Mouse (Mus musculus): ENCODE measurements around the gene Brdt.

Gene Brdt

DNA sequence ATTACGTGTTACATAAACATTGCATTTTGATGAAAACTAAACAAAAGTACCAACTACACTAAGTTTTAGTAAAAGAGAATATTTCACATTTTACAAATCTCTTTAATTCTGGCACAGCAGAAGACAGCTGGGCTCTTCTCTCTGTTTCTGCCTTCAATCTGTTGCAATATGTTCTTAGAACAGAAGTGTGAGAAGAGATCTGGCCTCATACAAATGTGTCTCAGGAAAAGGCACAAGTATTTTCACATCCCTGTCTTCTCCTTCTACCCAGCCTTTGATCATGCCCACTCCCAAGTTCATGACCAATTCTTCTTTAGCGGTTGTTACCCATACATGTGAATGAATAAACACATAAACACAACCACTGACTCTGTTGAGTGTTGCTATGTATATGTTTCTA is 84.1 kb downstream of the Brdt start:
- no peak for DNase-seq

DNA sequence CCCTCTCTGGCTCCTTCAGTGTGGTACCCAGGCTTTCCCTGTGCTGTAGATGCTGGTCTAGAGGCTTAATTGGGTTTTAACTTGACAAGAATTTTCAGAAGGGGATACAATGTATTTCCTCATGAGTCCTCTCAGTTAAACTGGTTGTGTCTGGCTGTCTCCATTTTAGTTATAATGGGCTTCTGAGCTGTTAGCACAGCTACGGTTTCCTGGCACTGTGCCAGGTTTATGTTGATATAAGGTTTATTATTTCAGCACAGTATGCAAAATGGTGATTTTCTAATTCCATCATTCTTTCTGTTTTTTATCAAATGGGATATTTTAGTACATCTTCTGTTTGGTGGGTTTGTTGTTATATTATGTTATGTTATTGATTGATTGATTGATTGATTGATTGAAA is 90.7 kb downstream of the Brdt start:
- no peak for DNase-seq

DNA sequence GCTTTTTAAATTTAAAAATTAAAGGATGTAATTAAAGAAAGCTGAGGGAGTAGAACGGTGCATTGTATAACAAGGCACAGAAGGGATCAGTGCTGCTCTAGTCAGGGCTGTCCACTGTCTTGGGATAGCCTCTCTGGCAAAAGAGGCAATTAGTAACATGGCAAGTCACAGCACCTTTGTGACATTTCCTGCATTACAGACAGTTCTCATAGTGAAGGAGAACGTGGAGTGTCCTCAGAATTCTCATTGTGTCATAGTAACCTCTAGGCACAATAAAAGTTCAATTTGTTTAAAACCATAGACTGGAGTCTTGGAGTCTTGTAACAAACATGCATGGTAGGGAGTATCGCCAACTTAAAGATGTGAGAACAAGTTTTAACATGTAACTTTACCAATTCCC is 100.3 kb downstream of the Brdt start, which contains the start of gene Lpcat2b:
Gene Lpcat2b, plus strand, starts transcription at position 301 of the 400 bp plus-strand sequence.
- no peak for DNase-seq

DNA sequence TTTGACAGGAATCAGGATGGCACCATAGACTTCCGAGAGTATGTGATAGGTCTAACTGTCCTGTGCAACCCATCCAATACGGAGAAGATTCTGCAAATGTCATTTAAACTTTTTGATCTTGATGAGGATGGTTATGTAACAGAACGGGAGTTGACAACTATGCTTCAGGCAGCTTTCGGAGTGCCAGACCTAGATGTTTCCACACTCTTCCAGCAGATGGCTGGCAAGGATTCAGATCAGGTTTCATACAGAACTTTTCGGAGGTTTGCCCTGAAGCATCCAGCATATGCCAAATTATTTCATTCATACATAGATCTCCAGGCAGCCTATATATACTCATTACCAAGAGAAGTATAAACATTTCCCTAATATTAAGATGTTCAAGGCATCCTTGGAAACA is 103.0 kb downstream of the Brdt start:
- DNase-seq: no peak

DNA sequence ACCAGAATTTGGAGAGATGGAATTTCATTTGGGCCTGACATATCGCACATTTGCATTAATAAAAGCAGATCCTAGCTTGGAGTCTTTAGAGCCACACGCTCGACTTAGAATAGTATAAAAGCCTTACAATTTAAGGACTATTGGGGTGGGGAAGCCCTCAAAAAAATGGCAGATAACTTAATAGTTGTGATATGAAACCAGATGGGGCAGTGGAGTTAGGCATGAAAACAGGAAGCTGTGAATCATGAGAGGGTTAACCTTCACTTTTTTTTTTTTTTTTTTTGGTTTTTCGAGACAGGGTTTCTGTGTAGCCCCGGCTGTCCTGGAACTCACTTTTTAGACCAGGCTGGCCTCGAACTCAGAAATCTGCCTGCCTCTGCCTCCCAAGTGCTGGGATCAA is 105.2 kb downstream of the Brdt start:
- no peak for DNase-seq

Measured in kidney, postnatal 10 days (tissue).